Mouse (Mus musculus): ENCODE results near the gene Rrp9.

GRCm38 (mm10) chr9:106447951-106448350 lies 27.8 kb upstream of the Rrp9 start:
- no peak for TF ChIP-seq POLR2A (IDR thresholded peaks at IDR 0.05; ENCODE audit: low read depth, low read length)
- TF ChIP-seq CTCF (IDR thresholded peaks at IDR 0.05; ENCODE audit: borderline replicate concordance, insufficient read depth, low read length), result no peak
